Mouse (Mus musculus): ENCODE results near the gene Folr1. TPM values are rescaled to one million over a fixed set of nuclear protein-coding genes. Genes with fewer than 3 reads are reported as not detected.

Folr1 gene
- total and polyA plus RNA-seq, 2 experiments from 2014 or later = 7.0 to 49.6 TPM

DNA sequence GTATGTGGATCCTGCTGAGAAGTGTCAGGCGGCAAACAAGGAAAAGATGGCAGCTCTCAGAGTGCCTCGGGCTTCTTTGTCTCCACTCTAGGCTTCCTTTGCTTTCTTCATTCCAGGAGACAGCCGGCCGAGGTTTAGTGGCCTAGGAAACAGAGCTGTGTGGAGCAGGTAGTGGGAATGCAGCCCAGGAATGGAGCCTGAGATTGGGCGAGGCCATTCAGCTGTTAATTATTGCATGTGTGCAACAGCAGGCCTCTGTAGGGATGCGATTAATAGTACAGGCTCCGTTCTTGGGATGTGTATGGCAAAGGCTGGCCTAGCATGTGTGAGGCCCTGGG, 1.5 kb downstream of the Folr1 start:
- Histone ChIP-seq H3K4me2 (ENCODE audit: low read depth) (no peak overlapping the region), H3K4me1 (ENCODE audit: insufficient read depth) (no peaks in the 10 kb centered on the region), H3K27ac (ENCODE audit: low read depth, low read length) (no peak overlapping the region), H3K9ac (no peak overlapping the region), H3K36me3 (ENCODE audit: insufficient read depth) (no peaks in the 10 kb centered on the region), H3K27me3 (ENCODE audit: insufficient read depth, low read length) (no peaks in the 10 kb centered on the region), H3K4me3 (ENCODE audit: low read depth, low read length) (no peak overlapping the region), H3K9me3 (ENCODE audit: low read length) (no peaks in the 10 kb centered on the region)
- no peak for DNase-seq
- WGBS = 35% methylated on average over 7 of the region's 7 CpGs
- TF ChIP-seq CTCF (IDR thresholded peaks at IDR 0.05; ENCODE audit: low read depth) = no peak
- no peak for ATAC-seq

DNA sequence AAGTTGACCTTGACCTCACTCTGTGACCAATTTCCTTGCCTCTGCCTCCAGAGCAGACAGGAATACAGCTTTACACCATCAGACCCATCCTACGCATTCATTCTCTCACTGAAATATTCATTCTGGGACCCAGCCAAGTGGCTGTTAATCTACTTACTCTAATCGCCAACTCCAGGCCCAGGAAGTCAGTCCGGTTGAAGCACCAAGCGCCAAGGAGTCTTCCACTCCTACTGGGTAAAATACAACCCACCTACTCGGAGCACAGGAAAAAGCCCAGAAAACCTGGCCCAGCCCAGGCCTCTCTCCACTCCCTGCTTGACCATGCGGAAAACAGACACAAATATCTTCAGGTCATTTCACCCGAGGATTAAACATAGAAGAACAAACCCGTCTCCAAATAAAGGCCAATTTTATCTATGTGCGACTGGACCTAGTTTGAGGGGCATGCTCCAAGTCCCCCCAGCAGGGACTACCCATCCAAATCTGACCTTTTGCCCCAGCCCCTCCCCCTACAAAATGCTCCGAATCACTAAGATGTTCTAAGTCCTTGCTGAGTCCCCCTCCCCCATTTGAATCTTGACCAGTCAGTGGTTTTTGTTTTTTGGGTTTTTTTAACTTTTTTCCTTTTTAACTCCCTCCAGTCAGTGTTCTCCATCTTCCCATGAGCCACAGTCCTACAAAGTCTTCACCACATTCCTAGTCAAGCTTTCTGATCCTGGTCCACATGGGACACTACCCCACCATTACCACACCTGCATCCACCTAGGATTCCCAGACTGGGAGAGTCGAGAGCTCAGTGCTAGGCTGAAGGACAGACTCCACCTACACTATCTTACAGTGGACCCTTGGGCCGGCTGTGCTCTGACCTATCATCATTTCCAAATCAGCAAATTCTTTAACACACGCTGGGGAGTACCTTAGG, 2.1 kb downstream of the Folr1 start:
- no peak for TF ChIP-seq CTCF (IDR thresholded peaks at IDR 0.05; ENCODE audit: low read depth)
- WGBS = 45% methylated on average over 13 of the region's 13 CpGs
- Histone ChIP-seq H3K4me3 (ENCODE audit: low read depth, low read length) (no peak overlapping the region), H3K27ac (ENCODE audit: low read depth, low read length) (no peak overlapping the region), H3K9me3 (ENCODE audit: low read length) (no peaks in the 10 kb centered on the region), H3K27me3 (ENCODE audit: insufficient read depth, low read length) (no peaks in the 10 kb centered on the region), H3K9ac (no peak overlapping the region), H3K4me2 (ENCODE audit: low read depth) (no peak overlapping the region), H3K4me1 (ENCODE audit: insufficient read depth) (no peaks in the 10 kb centered on the region), H3K36me3 (ENCODE audit: insufficient read depth) (no peaks in the 10 kb centered on the region)
- DNase-seq (no peak), ATAC-seq (no peak)

DNA sequence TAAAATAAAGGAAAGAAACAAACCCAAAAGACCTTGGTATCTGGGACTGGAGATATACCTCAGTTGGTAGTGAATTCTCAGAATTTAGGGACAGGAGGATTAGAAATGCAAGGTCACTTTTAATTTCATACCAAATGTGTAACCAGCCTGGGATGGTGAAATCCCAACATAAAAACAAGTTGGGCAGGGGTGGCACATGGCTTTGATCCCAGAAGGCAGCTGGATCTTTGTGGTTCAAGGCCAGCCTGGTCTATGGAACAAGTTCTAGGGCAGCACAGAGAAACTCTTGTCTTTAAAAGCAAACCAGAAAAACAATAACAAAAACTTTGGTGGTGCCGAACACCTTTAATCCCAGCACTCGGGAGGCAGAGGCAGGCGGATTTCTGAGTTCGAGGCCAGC, 3.1 kb downstream of the Folr1 start:
- Histone ChIP-seq H3K9ac (no peak overlapping the region), H3K4me1 (ENCODE audit: insufficient read depth) (no peaks in the 10 kb centered on the region), H3K9me3 (ENCODE audit: low read length) (no peaks in the 10 kb centered on the region), H3K36me3 (ENCODE audit: insufficient read depth) (no peaks in the 10 kb centered on the region), H3K27me3 (ENCODE audit: insufficient read depth, low read length) (no peaks in the 10 kb centered on the region), H3K4me2 (ENCODE audit: low read depth) (no peak overlapping the region), H3K27ac (ENCODE audit: low read depth, low read length) (no peak overlapping the region), H3K4me3 (ENCODE audit: low read depth, low read length) (no peak overlapping the region)
- ATAC-seq (no peak), DNase-seq (no peak)
- TF ChIP-seq CTCF (IDR thresholded peaks at IDR 0.05; ENCODE audit: low read depth) = no peak
- 100% methylated on average over 4 of the region's 4 CpGs for WGBS

DNA sequence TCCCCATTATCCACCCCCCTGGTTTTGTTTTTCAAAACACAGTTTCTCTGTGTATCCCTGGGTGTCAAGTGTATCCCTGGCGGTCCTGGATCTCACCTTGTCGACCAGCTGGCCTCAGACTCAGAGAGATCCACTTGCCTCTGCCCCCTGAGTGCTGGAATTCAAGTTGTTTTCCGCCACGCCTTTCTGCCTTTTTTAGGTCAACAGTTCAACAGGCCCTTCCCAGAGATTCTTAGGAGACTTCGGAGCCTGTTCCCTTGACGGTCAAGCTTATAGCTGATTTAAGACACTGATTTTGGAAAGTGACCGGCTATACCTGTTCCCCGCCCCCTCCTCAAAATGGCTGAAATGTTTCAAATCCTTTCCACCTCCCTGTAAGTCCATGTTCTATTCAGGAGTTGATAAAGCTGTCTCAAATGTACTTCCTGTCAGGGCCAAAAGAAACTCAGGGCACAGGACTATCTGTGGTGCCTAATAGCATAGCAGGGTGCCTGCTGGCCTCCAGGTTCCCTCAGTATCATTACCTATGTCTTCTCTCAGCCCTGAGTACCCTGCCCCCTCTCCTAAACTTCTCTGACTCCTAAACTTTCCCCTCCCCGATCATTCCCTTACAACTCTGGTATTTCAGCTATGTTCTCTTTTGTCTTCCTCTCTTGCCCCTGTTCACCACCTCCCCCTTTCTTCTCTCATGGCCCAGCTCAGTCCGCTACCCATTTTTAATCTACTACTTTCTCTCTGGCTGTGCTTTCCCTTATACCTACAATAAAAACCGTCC, 3.9 kb downstream of the Folr1 start:
- ATAC-seq = no peak

DNA sequence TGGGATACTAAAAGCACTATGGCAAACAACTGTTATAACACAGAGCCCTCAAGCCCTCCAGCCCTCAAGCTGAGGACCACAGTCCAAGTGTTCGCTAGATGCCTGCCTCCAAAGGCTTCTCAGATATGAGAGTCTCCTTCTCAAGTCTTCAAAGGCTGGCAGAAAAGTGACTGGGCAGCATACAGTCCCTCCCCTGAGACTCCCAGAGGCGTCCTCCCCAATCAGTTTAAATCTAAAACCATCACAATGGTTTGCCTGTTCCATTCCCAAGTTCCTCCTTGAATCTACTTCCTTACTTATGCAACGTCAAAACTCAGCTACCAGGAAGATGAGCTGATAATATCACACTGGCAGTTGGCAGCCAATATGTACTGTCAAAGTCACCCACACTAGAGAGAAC, 7.2 kb downstream of the Folr1 start, which contains the start of gene Anapc15:
Gene Anapc15, plus strand, starts transcription at position 301 of the 400 bp plus-strand sequence.
- DNase-seq (no peak), ATAC-seq (no peak)
- H3K9ac ChIP-seq = no peak within 1 kb of the TSS
- no peaks in the 10 kb centered on the region for H3K9me3 ChIP-seq (ENCODE audit: low read length)
- H3K4me3 ChIP-seq (ENCODE audit: low read depth, low read length) = no peak within 1 kb of the TSS
- no peaks in the 10 kb centered on the region for H3K36me3 ChIP-seq (ENCODE audit: insufficient read depth)
- no peaks in the 10 kb centered on the region for H3K4me1 ChIP-seq (ENCODE audit: insufficient read depth)
- H3K27me3 ChIP-seq (ENCODE audit: insufficient read depth, low read length) = no peaks in the 10 kb centered on the region
- no peak within 1 kb of the TSS for H3K4me2 ChIP-seq (ENCODE audit: low read depth)
- WGBS = 82% methylated on average over 3 of the region's 3 CpGs
- no peak for TF ChIP-seq CTCF (IDR thresholded peaks at IDR 0.05; ENCODE audit: low read depth)
- H3K27ac ChIP-seq (ENCODE audit: low read depth, low read length) = no peak within 1 kb of the TSS

More for the DNA sequence above, 3.9 kb downstream of the Folr1 start:
- 79% methylated on average over 11 of the region's 11 CpGs for WGBS
- Histone ChIP-seq H3K4me3 (ENCODE audit: low read depth, low read length) (no peak overlapping the region), H3K27ac (ENCODE audit: low read depth, low read length) (no peak overlapping the region), H3K27me3 (ENCODE audit: insufficient read depth, low read length) (no peaks in the 10 kb centered on the region), H3K36me3 (ENCODE audit: insufficient read depth) (no peaks in the 10 kb centered on the region), H3K4me1 (ENCODE audit: insufficient read depth) (no peaks in the 10 kb centered on the region), H3K9ac (no peak overlapping the region), H3K4me2 (ENCODE audit: low read depth) (no peak overlapping the region), H3K9me3 (ENCODE audit: low read length) (no peaks in the 10 kb centered on the region)
- TF ChIP-seq CTCF (IDR thresholded peaks at IDR 0.05; ENCODE audit: low read depth) = no peak
- no peak for DNase-seq

DNA sequence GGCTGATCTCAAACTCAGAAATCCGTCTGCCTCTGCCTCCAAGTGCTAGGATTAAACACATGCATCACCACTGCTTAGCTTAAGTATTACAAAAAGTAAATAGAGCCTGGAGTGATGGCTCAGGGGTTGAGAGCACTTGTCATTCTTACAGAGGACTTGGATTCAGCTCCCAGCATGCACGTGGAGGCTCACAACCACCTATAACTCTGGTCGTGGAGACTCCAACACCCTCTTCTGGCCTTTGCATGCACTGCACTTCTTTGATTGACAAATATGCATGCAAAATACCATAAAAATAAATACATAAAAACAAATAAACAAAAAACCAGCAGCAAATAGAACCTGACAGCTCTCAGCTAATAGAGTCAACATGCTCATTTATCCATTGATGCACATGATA, 8.3 kb downstream of the Folr1 start:
- Histone ChIP-seq H3K4me3 (ENCODE audit: low read depth, low read length) (no peak overlapping the region), H3K4me1 (ENCODE audit: insufficient read depth) (no peaks in the 10 kb centered on the region), H3K27me3 (ENCODE audit: insufficient read depth, low read length) (no peaks in the 10 kb centered on the region), H3K27ac (ENCODE audit: low read depth, low read length) (no peak overlapping the region), H3K4me2 (ENCODE audit: low read depth) (no peak overlapping the region), H3K36me3 (ENCODE audit: insufficient read depth) (no peaks in the 10 kb centered on the region), H3K9me3 (ENCODE audit: low read length) (no peaks in the 10 kb centered on the region), H3K9ac (no peak overlapping the region)
- DNase-seq (no peak), ATAC-seq (no peak)
- no peak for TF ChIP-seq CTCF (IDR thresholded peaks at IDR 0.05; ENCODE audit: low read depth)
- WGBS = 69% methylated on average over 3 of the region's 3 CpGs

DNA sequence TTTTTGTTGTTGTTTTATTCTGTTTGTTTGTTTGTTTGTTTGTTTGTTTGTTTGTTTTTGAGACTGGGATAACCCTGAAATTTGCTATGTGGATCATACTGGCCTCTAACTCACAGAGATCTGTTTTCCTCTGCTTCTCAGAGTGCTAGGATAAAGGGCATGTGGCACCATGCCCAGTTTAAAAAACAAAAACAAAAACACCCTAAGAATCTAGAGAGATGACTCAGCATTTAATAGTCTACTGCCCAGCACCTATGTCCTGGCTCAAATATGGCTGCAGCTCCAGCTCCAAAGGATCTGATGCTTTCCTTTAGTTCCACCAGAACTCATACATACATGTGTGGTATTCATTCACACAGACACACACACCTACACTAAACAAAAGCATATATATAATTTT, 9.6 kb downstream of the Folr1 start:
- DNase-seq (no peak), ATAC-seq (no peak)
- no peaks in the 10 kb centered on the region for H3K4me1 ChIP-seq (ENCODE audit: insufficient read depth)
- H3K27me3 ChIP-seq (ENCODE audit: insufficient read depth, low read length) = no peaks in the 10 kb centered on the region
- no peak overlapping the region for H3K27ac ChIP-seq (ENCODE audit: low read depth, low read length)
- H3K9ac ChIP-seq = no peak overlapping the region
- no peak overlapping the region for H3K4me2 ChIP-seq (ENCODE audit: low read depth)
- H3K9me3 ChIP-seq (ENCODE audit: low read length) = no peaks in the 10 kb centered on the region
- H3K4me3 ChIP-seq (ENCODE audit: low read depth, low read length) = no peak overlapping the region
- no peaks in the 10 kb centered on the region for H3K36me3 ChIP-seq (ENCODE audit: insufficient read depth)
- no peak for TF ChIP-seq CTCF (IDR thresholded peaks at IDR 0.05; ENCODE audit: low read depth)
